21 mouse cellular contexts compared by ENCODE assay signal in genomic region chr15:91103814-91104213, GRCm38 (mm10). TPM values are rescaled to one million over a fixed set of nuclear protein-coding genes. Genes with fewer than 3 reads are reported as not detected.
DNase-seq lines count a peak whose midpoint lies in the region; ATAC-seq and TF ChIP-seq lines count a peak whose summit lies in the region.
"Had no signal": no experiment of that assay in that cellular context is flagged by ENCODE, and none has a peak within 500 bp of the region (broad histone marks: within the 10 kb centered on the region; RNA-seq: fewer than 3 reads in every experiment).

No protein-coding gene starts in this region.

- H3K27ac ChIP-seq in forebrain, embryonic 10.5 days = no peak overlapping the region
- no peak overlapping the region for H3K27ac ChIP-seq in forebrain, embryonic 13.5 days
- no peak overlapping the region for H3K27ac ChIP-seq in liver, adult 2 months (replicated peaks; ENCODE audit: insufficient read depth, low read depth, low read length)
- H3K27ac ChIP-seq in liver, embryonic 11.5 days (ENCODE audit: low read depth, low read length) = no peak overlapping the region
- H3K27ac ChIP-seq: embryonic facial prominence, embryonic 12.5 days; heart, adult 2 months; hindbrain, embryonic 10.5 days; hindbrain, embryonic 15.5 days had no signal

- no peak overlapping the region for H3K9ac ChIP-seq in forebrain, embryonic 13.5 days
- no peak overlapping the region for H3K9ac ChIP-seq in liver, adult 2 months (ENCODE audit: low read depth, low read length)
- no peak overlapping the region for H3K9ac ChIP-seq in liver, embryonic 11.5 days (ENCODE audit: low read depth, low read length)
- H3K9ac ChIP-seq: embryonic facial prominence, embryonic 12.5 days; heart, embryonic 12.5 days; hindbrain, embryonic 15.5 days had no signal

- H3K4me1 ChIP-seq in forebrain, embryonic 10.5 days = peaks cover 4% of the 10 kb centered on the region; the same call in 1 of the 2 replicates
- peaks cover 5% of the 10 kb centered on the region; the same call in 1 of the 2 replicates for H3K4me1 ChIP-seq in forebrain, embryonic 13.5 days
- H3K4me1 ChIP-seq in liver, adult 2 months (ENCODE audit: control insufficient read depth, insufficient read depth, low read length) = peaks cover 2% of the 10 kb centered on the region; the same call in 1 of the 2 replicates
- no peaks in the 10 kb centered on the region for H3K4me1 ChIP-seq in liver, embryonic 11.5 days (replicated peaks; ENCODE audit: control insufficient read depth, insufficient read depth, low read length)
- H3K4me1 ChIP-seq: embryonic facial prominence, embryonic 12.5 days; heart, embryonic 12.5 days; hindbrain, embryonic 15.5 days had no signal

- no peak overlapping the region for H3K4me2 ChIP-seq in forebrain, embryonic 13.5 days
- H3K4me2 ChIP-seq in liver, embryonic 11.5 days = no peak overlapping the region
- H3K4me2 ChIP-seq: embryonic facial prominence, embryonic 12.5 days; heart, embryonic 12.5 days; hindbrain, embryonic 15.5 days had no signal

- H3K4me3 ChIP-seq in forebrain, embryonic 10.5 days = no peak overlapping the region
- no peak overlapping the region for H3K4me3 ChIP-seq in forebrain, embryonic 13.5 days
- H3K4me3 ChIP-seq in liver, adult 2 months (ENCODE audit: insufficient read depth, low read depth, low read length) = no peak overlapping the region
- H3K4me3 ChIP-seq in liver, embryonic 11.5 days (ENCODE audit: low read depth, low read length) = no peak overlapping the region
- H3K4me3 ChIP-seq: embryonic facial prominence, embryonic 12.5 days; heart, adult 2 months; heart, embryonic 12.5 days; hindbrain, embryonic 10.5 days; hindbrain, embryonic 15.5 days had no signal

- H3K79me2 ChIP-seq in liver, adult 2 months (ENCODE audit: control insufficient read depth, insufficient read depth, low read length) = no peaks in the 10 kb centered on the region

- 81% methylated on average over 14 of the region's 14 CpGs for WGBS in forebrain, embryonic 10.5 days
- WGBS in forebrain, embryonic 13.5 days = 73% methylated on average over 14 of the region's 14 CpGs
- 29% methylated on average over 14 of the region's 14 CpGs for WGBS in liver, adult 2 months
- WGBS in liver, embryonic 11.5 days = 63% methylated on average over 14 of the region's 14 CpGs

- no peak for ATAC-seq in forebrain, embryonic 13.5 days
- ATAC-seq in liver, embryonic 11.5 days (replicated peaks; ENCODE audit: low FRiP score) = no peak
- ATAC-seq: CD4-positive, CD25-positive, alpha-beta regulatory T cell, adult 4 months; forebrain, embryonic 14.5 days had no signal

- no peaks in the 10 kb centered on the region for H3K9me3 ChIP-seq in forebrain, embryonic 10.5 days
- no peaks in the 10 kb centered on the region for H3K9me3 ChIP-seq in forebrain, embryonic 13.5 days (replicated peaks)
- no peaks in the 10 kb centered on the region for H3K9me3 ChIP-seq in liver, embryonic 11.5 days (ENCODE audit: control insufficient read depth, low read length)
- H3K9me3 ChIP-seq: embryonic facial prominence, embryonic 12.5 days; heart, embryonic 12.5 days; hindbrain, embryonic 10.5 days; hindbrain, embryonic 15.5 days had no signal

- TF ChIP-seq CTCF in liver, adult 2 months (IDR thresholded peaks at IDR 0.05; ENCODE audit: low read depth, low read length) = no peak

- no peaks in the 10 kb centered on the region for H3K27me3 ChIP-seq in forebrain, embryonic 10.5 days (ENCODE audit: poor library complexity, severe bottlenecking)
- H3K27me3 ChIP-seq in forebrain, embryonic 13.5 days = no peaks in the 10 kb centered on the region
- H3K27me3 ChIP-seq in liver, adult 2 months (ENCODE audit: control insufficient read depth, insufficient read depth, low read length) = no peaks in the 10 kb centered on the region
- H3K27me3 ChIP-seq in liver, embryonic 11.5 days (replicated peaks; ENCODE audit: control insufficient read depth, insufficient read depth, low read length) = no peaks in the 10 kb centered on the region
- H3K27me3 ChIP-seq: embryonic facial prominence, embryonic 12.5 days; heart, embryonic 12.5 days; hindbrain, embryonic 15.5 days had no signal

- DNase-seq in forebrain, embryonic 10.5 days (ENCODE audit: extremely low spot score, low spot score) = peak; percentile 13
- DNase-seq in liver, adult 2 months (ENCODE audit: extremely low read depth, low read depth, low spot score) = peak; percentile 88
- no peak for DNase-seq in liver, embryonic 11.5 days (ENCODE audit: low spot score)
- DNase-seq in retina, postnatal 1 day = peak; percentile 55
- no peak for DNase-seq in retina, embryonic 14.5 days (ENCODE audit: low spot score)
- no peak for DNase-seq in frontal cortex, postnatal 14 days (ENCODE audit: low spot score in 2 of 2)
- DNase-seq: adrenal gland, postnatal 14 days; B cell, adult 2 months; cerebellum, adult 11-12 months; cerebellum, adult 9-10 months; cerebellum, postnatal 25 days; gastrocnemius, postnatal 10 days; heart, adult 2 months had no signal

- no peaks in the 10 kb centered on the region for H3K36me3 ChIP-seq in forebrain, embryonic 10.5 days (replicated peaks)
- H3K36me3 ChIP-seq in forebrain, embryonic 13.5 days (ENCODE audit: poor library complexity, severe bottlenecking) = no peaks in the 10 kb centered on the region
- no peaks in the 10 kb centered on the region for H3K36me3 ChIP-seq in liver, adult 2 months (ENCODE audit: control insufficient read depth, insufficient read depth, low read length)
- H3K36me3 ChIP-seq in liver, embryonic 11.5 days (ENCODE audit: control insufficient read depth, insufficient read depth, low read length) = no peaks in the 10 kb centered on the region
- H3K36me3 ChIP-seq: embryonic facial prominence, embryonic 12.5 days; G1E; heart, embryonic 12.5 days; hindbrain, embryonic 10.5 days; hindbrain, embryonic 15.5 days had no signal

- no peak for TF ChIP-seq POLR2A in liver, adult 2 months (IDR thresholded peaks at IDR 0.05; ENCODE audit: extremely low read depth, insufficient read depth, low read length)

RNA-seq across cellular contexts. Expression of gene Kif21a, which starts 54.1 kb away (rescaled TPM):
- polyA plus RNA-seq in forebrain, embryonic 10.5 days (2016; fragmentation: Nextera tagmentation; extraction: Ambion mirVana) = 26.7 and 26.8 TPM in 2 replicates
- 54.9 and 56.4 TPM in 2 replicates for polyA plus RNA-seq in forebrain, embryonic 13.5 days (2015; fragmentation: Nextera tagmentation; extraction: Ambion mirVana)
- 40.9 and 47.9 TPM in 2 replicates for total RNA-seq in liver, adult 2 months (2014; rRNA removed)
- polyA plus RNA-seq in liver, adult 2 months (2012; rRNA removed) = 8.1 and 8.6 TPM in 2 replicates
- polyA plus RNA-seq in liver, embryonic 11.5 days (2014; fragmentation: Nextera tagmentation; extraction: Ambion mirVana) = 3.6 and 4.1 TPM in 2 replicates
- total RNA-seq: G1E had no signal
- polyA plus RNA-seq: CD4-positive, CD25-positive, alpha-beta regulatory T cell, adult 4 months; G1E had no signal

Comparison
In these comparisons a context has a peak if more than half of its experiments do, and no peak if none do; other contexts are left out.
1. DNase-seq: peak in forebrain, embryonic 10.5 days (single experiment), liver, adult 2 months (single experiment) and retina, postnatal 1 day (single experiment); none in liver, embryonic 11.5 days (single experiment), retina, embryonic 14.5 days (single experiment) and frontal cortex, postnatal 14 days (0 of 2).